Mouse (Mus musculus) CD4-positive helper T cell, adult 2 months (primary cell): ENCODE results near the gene Adgrb2.

Experiments used
- DNase-seq: peaks from one replicate; pipeline ENCODE4 v3.0.0-alpha.2; 2012; ENCODE audit warnings: low read depth, missing footprints, low spot score

Adgrb2 gene

GRCm38 (mm10) chr4:130071758-130072157 is 87.1 kb downstream of the Adgrb2 start:
- DNase-seq: no peak
